Mouse (Mus musculus): ENCODE measurements around the gene Ddx52.

- TF ChIP-seq POLR2A (IDR thresholded peaks at IDR 0.05; ENCODE audit: low read depth, low read length) (no peak), CTCF (IDR thresholded peaks at IDR 0.05; ENCODE audit: extremely low read depth, insufficient read length, insufficient replicate concordance, low read depth, low read length) (no peak)
These were observed 33.6 kb downstream of the Ddx52 start for GRCm38 (mm10) chr11:83975488-83975887.
